Mouse (Mus musculus): Measurements from ENCODE around the gene Tanc1.

- TF ChIP-seq POLR2A (IDR thresholded peaks at IDR 0.05; ENCODE audit: insufficient read depth, low read depth, low read length), result no peak
- TF ChIP-seq EP300 (IDR thresholded peaks at IDR 0.05; ENCODE audit: insufficient read depth, low read depth, low read length), result no peak
- no peak for TF ChIP-seq CTCF (IDR thresholded peaks at IDR 0.05)
Observed at GRCm38 (mm10) chr2:59660891-59661805, 49.3 kb downstream of the Tanc1 start.
